In the genomic region with DNA sequence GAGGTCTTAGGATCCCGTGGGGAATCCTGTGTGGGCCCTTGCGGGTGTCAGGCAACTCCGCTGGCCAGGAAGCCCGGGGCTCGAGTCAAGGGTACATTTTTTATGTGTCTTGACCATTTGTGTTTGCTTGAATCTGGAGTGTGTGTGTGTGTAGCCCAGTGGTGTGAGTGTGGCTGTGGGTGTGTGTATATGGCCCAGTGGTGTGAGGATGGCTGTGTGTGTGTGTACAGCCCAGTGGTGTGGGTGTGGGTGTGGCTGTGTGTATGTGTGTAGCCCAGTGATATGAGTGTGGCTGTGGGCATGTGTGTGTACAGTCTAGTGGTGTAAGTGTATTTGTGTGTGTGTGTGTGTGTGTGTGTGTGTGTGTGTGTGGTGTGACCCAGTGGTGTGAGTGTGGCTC, we compare ENCODE assay signal across 20 mouse cellular contexts.
"Had no signal": no experiment of that assay in that cellular context is flagged by ENCODE, and none has a peak within 500 bp of the region (broad histone marks: within the 10 kb centered on the region; RNA-seq: fewer than 3 reads in every experiment).

No protein-coding gene starts in this region.

- H3K9me3 ChIP-seq: lung, embryonic 15.5 days; midbrain, embryonic 13.5 days; midbrain, embryonic 15.5 days; neural tube, embryonic 12.5 days had no signal

- H3K27ac ChIP-seq: lung, embryonic 15.5 days; macrophage; midbrain, embryonic 13.5 days; midbrain, embryonic 15.5 days; neural tube, embryonic 12.5 days had no signal

- H3K4me3 ChIP-seq: lung, embryonic 15.5 days; megakaryocyte, embryonic 14.5 days; midbrain, embryonic 13.5 days; midbrain, embryonic 15.5 days; neural tube, embryonic 12.5 days had no signal

- H3K27me3 ChIP-seq: lung, embryonic 15.5 days; midbrain, embryonic 13.5 days; midbrain, embryonic 15.5 days; neural tube, embryonic 12.5 days had no signal

- H3K4me2 ChIP-seq: lung, embryonic 15.5 days; midbrain, embryonic 11.5 days; midbrain, embryonic 13.5 days; midbrain, embryonic 15.5 days; neural tube, embryonic 12.5 days had no signal

- ATAC-seq: liver, postnatal 0 days; lung, postnatal 0 days; midbrain, embryonic 13.5 days; midbrain, embryonic 15.5 days had no signal

- DNase-seq: liver, postnatal 0 days; lung, adult 2 months; lung, postnatal 14 days; lung, postnatal 36 days; retina, postnatal 1 day; right cerebral cortex, adult 18-20 months; right cerebral cortex, postnatal 25 days; right cerebral cortex, postnatal 4 days; spleen, adult 18-20 months; thymus, adult 18-20 months; thymus, postnatal 14 days; thymus, postnatal 36 days had no signal

- H3K9ac ChIP-seq: liver, postnatal 0 days; lung, embryonic 15.5 days; midbrain, embryonic 13.5 days; midbrain, embryonic 15.5 days; neural tube, embryonic 12.5 days had no signal

- H3K36me3 ChIP-seq: lung, embryonic 15.5 days; midbrain, embryonic 13.5 days; midbrain, embryonic 15.5 days; neural tube, embryonic 12.5 days had no signal

- H3K4me1 ChIP-seq: lung, embryonic 15.5 days; megakaryocyte, embryonic 14.5 days; midbrain, embryonic 13.5 days; midbrain, embryonic 15.5 days; neural tube, embryonic 12.5 days had no signal
